Mouse (Mus musculus) heart, adult 2 months (tissue): Measurements from ENCODE around the gene Pafah1b1.

Source experiments
- CTCF ChIP-seq: fragments of 200-600 bp; IDR thresholded peaks from 2 replicates; pipeline ENCODE4 v1.8.1; 2022; ENCODE audit warnings: antibody characterized with exemption, mild to moderate bottlenecking, moderate library complexity
- EP300 ChIP-seq: fragments of 200-500 bp; IDR thresholded peaks from 2 replicates; pipeline ENCODE4 v1.6.1; 2011; ENCODE audit warnings: low read depth, low read length, control low read depth; ENCODE audit not compliant: insufficient read depth
- POLR2A ChIP-seq: fragments of 200-500 bp; IDR thresholded peaks from 2 replicates; pipeline ENCODE4 v1.6.1; 2011; ENCODE audit warnings: mild to moderate bottlenecking, low read depth, low read length, control low read depth; ENCODE audit not compliant: insufficient read depth

DNA sequence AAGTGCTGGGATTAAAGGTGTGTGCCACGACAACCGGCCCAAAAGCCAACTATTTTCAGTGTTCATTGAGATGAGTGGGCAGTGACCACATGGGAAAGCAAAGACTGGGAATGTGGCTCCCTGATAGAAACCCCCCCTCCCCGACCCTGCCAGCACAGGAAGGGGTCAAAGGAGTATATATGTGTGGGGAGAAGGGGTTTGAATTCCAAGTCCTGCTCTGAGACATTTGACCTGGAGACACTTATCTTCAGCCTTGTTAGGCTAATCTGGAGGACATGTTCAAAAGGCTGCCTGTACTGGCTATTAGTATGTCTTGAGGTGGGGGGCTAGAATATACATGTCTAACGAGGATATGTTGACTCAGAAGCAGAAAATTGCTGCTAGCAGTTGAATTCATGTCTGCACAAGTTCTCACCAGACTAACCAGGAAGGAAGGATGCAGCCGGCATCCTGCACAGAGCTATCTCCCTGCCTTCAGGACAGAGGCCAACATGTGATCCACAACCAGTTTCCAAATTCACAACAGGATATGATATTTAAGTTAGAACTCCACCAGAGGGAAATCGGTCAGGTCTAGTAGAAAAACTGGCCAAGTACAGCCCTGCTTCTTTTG, 51.5 kb downstream of the Pafah1b1 start:
- TF ChIP-seq POLR2A (no peak), CTCF (no peak), EP300 (no peak)
